Mouse (Mus musculus) bone marrow macrophage, adult 2 months (primary cell): ENCODE results near the gene Entpd6. TPM values are rescaled to one million over a fixed set of nuclear protein-coding genes. Genes with fewer than 3 reads are reported as not detected.

Experiments used
- H3K27ac ChIP-seq: 2 replicates; pipeline ENCODE4 v1.5.1; 2012; ENCODE audit warnings: low read depth, low read length; ENCODE audit not compliant: insufficient read depth
- H3K4me1 ChIP-seq: 2 replicates; pipeline ENCODE4 v1.6.1; 2012; ENCODE audit warnings: low read length; ENCODE audit not compliant: control insufficient read depth, insufficient read depth
- H3K4me3 ChIP-seq: 2 replicates; pipeline ENCODE4 v1.5.1; 2012; ENCODE audit warnings: mild to moderate bottlenecking, low read length, moderate library complexity; ENCODE audit not compliant: insufficient read depth
- CTCF ChIP-seq: IDR thresholded peaks from 2 replicates; pipeline ENCODE4 v1.5.1; 2012; ENCODE audit warnings: low read depth, mild to moderate bottlenecking, low read length, moderate library complexity
- POLR2A ChIP-seq: IDR thresholded peaks from 2 replicates; pipeline ENCODE4 v1.6.1; 2012; ENCODE audit warnings: mild to moderate bottlenecking, low read depth, low read length, borderline replicate concordance
- polyA plus RNA-seq: library from polyadenylated mRNA; stranded (reverse); fragments of >200 nt; gene quantifications from 2 replicates; pipeline ENCODE4 v1.2.4, GENCODE M21; 2012; ENCODE audit not compliant: missing spikeins, insufficient read depth, insufficient read length

Gene Entpd6
- polyA plus RNA-seq, 1 experiment, result 7.2 TPM

- no peak for TF ChIP-seq CTCF
- TF ChIP-seq POLR2A, result no peak
- peak within 1 kb of the TSS; percentile 85 for H3K4me3 ChIP-seq
- H3K27ac ChIP-seq, result peak within 1 kb of the TSS; percentile 50
- H3K4me1 ChIP-seq, result peaks cover 31% of the 10 kb centered on the region
Measured at GRCm38 (mm10) chr2:150786251-150787180, 37.7 kb downstream of the Entpd6 start, which contains the start of gene Pygb. Pygb (plus strand) TSS chr2:150786735.

- H3K27ac ChIP-seq, result no peak overlapping the region
- peaks cover 31% of the 10 kb centered on the region for H3K4me1 ChIP-seq
- H3K4me3 ChIP-seq, result peak overlapping the region; percentile 85
- TF ChIP-seq POLR2A, result no peak
- no peak for TF ChIP-seq CTCF
Measured at GRCm38 (mm10) chr2:150787234-150787771, 38.5 kb downstream of the Entpd6 start.

- TF ChIP-seq CTCF (no peak), POLR2A (no peak)
- Histone ChIP-seq H3K4me1 (peaks cover 24% of the 10 kb centered on the region), H3K4me3 (no peak overlapping the region), H3K27ac (no peak overlapping the region)
Measured at GRCm38 (mm10) chr2:150788768-150789550, 40.1 kb downstream of the Entpd6 start.

GRCm38 (mm10) chr2:150793320-150793719 lies 44.5 kb downstream of the Entpd6 start:
- H3K4me1 ChIP-seq, result peaks cover 12% of the 10 kb centered on the region
- H3K4me3 ChIP-seq, result no peak overlapping the region
- no peak for TF ChIP-seq POLR2A
- TF ChIP-seq CTCF, result no peak
- H3K27ac ChIP-seq, result no peak overlapping the region

DNA sequence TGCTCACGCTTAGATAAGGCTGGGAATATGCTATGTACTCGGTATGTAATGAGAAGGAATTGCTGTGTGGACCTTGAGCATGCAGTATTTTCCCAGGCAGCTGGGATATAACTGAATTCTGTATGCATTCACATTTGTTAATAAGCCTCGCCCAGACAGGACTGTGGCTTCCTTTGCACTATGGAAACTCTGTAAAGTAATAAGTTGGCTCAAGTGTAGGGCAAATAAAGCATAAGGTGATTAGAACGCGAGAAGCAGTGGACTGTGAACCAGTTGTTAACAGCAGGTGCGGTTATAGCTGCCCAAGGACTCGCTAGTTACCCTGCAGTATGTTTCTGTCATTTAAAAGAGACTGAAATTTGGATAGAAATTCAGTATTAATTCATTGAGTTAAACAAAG lies 49.2 kb downstream of the Entpd6 start:
- Histone ChIP-seq H3K4me3 (no peak overlapping the region), H3K27ac (no peak overlapping the region), H3K4me1 (no peaks in the 10 kb centered on the region)
- TF ChIP-seq POLR2A (no peak), CTCF (no peak)

DNA sequence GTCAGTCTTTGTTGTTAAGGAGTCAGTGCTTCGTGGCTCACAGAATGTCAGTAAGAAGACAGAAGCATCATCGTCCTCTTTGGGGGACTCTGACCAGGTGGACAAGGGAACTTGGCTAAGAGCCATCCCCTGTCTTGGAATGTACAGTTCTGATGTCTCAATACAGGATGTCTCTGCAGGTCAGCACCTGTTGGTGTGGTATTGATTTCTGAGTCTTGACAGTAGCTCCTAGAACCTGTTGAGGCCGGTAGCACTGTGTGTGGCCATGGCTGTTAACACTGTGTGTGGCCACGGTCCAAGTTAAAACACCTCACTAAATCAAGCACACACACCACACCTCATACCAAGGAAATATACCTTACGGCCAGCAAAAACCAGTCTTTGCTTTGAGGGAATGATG lies 51.8 kb downstream of the Entpd6 start:
- Histone ChIP-seq H3K4me3 (no peak overlapping the region), H3K4me1 (no peaks in the 10 kb centered on the region), H3K27ac (no peak overlapping the region)
- TF ChIP-seq POLR2A (no peak), CTCF (no peak)

DNA sequence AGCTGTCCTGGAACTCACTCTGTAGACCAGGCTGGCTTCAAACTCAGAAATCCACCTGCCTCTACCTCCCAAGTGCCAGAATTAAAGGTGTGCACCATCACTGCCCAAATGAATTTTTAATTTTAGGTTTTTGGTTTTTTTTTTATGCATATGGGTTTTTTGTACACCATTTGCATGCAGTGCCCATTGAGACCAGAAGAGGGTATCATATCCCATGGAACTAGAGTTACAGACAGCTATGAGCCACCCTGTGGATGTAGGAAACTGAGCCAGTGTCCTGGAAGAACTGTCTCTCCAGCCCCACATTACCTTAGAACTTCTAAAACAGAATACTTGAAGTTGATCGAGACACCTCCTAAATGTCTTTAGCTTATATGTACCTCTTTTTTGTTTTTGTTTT lies 54.2 kb downstream of the Entpd6 start:
- Histone ChIP-seq H3K4me1 (no peaks in the 10 kb centered on the region), H3K27ac (no peak overlapping the region), H3K4me3 (no peak overlapping the region)
- TF ChIP-seq POLR2A (no peak), CTCF (no peak)

DNA sequence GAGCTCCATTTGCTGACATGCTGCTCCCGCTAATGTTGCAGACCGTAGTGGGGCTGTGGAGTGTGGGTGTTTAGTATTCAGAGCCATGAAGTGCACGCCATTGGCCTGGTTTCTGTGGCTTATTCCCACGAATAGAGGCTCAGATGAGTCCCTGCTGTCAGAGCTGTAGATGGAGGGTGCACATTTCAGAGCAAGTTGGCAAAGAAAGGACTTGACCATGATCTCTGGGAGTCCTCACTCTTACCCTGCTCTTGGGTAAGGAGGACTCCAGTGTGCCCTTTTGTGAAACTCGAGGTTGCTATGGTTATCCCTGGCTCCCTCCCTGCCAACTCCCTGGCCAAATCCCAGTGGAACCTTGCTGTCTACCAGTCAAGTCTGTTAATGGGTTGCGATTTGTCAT lies 59.5 kb downstream of the Entpd6 start:
- TF ChIP-seq CTCF, result no peak
- TF ChIP-seq POLR2A, result no peak
- no peaks in the 10 kb centered on the region; the same call in 1 of the 2 replicates for H3K4me1 ChIP-seq
- no peak overlapping the region for H3K27ac ChIP-seq
- no peak overlapping the region for H3K4me3 ChIP-seq

DNA sequence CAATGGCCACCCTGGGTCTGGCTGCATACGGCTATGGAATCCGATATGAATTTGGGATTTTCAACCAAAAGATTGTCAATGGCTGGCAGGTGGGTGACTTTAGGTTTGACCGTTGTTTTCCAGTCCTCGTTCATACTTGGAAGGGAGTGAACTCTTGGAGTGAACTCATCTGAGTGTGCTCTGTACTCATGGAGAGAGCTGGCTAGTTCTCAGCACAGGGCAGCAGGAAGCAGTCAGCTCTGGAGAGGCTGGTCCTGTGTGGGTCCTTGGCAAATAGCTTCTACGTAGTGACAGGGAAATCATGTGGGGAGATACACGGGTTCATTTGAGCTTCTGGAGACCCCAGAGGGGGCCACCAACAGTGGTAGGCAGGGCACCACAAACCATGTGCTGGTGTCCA lies 60.0 kb downstream of the Entpd6 start:
- H3K27ac ChIP-seq, result no peak overlapping the region
- H3K4me3 ChIP-seq, result no peak overlapping the region
- TF ChIP-seq POLR2A (no peak), CTCF (no peak)
- no peaks in the 10 kb centered on the region; the same call in 1 of the 2 replicates for H3K4me1 ChIP-seq
